Mouse (Mus musculus) cerebellum, adult 2 months (tissue): Measurements from ENCODE around the gene Sycn.

Experiments used
- CTCF ChIP-seq: fragments of 200-500 bp; IDR thresholded peaks from 2 replicates; pipeline ENCODE4 v1.5.1; 2011; ENCODE audit warnings: low read depth, mild to moderate bottlenecking, control low read depth, low read length, moderate library complexity, borderline replicate concordance; ENCODE audit not compliant: insufficient read depth
- POLR2A ChIP-seq: fragments of 200-500 bp; IDR thresholded peaks from 2 replicates; pipeline ENCODE4 v1.6.1; 2011; ENCODE audit warnings: low read length, control low read depth, borderline replicate concordance; ENCODE audit not compliant: insufficient read depth

GRCm38 (mm10) chr7:28573236-28573635 lies 32.6 kb downstream of the Sycn start:
- no peak for TF ChIP-seq POLR2A
- no peak for TF ChIP-seq CTCF
